Comparison of ENCODE assay signal across 8 mouse cellular contexts in genomic region chr19:34550205-34550533, GRCm38 (mm10). TPM values are rescaled to one million over a fixed set of nuclear protein-coding genes. Genes with fewer than 3 reads are reported as not detected.
DNase-seq lines count a peak whose midpoint lies in the region; ATAC-seq and TF ChIP-seq lines count a peak whose summit lies in the region.

No protein-coding gene starts in this region.

- H3K9me3 ChIP-seq in limb, embryonic 10.5 days (replicated peaks): no peaks in the 10 kb centered on the region
- H3K9me3 ChIP-seq in neural tube, embryonic 14.5 days (ENCODE audit: control insufficient read depth, low read length): no peaks in the 10 kb centered on the region

- peak overlapping the region; percentile 25; the same call in 1 of the 2 replicates for H3K9ac ChIP-seq in neural tube, embryonic 14.5 days (replicated peaks; ENCODE audit: low read depth, low read length)

- TF ChIP-seq POLR2A in embryonic fibroblast, embryonic 13.5 days (IDR thresholded peaks at IDR 0.05; ENCODE audit: low read depth, low read length): no peak

- H3K27me3 ChIP-seq in limb, embryonic 10.5 days (ENCODE audit: low read depth, poor library complexity, severe bottlenecking): no peaks in the 10 kb centered on the region
- no peaks in the 10 kb centered on the region for H3K27me3 ChIP-seq in neural tube, embryonic 14.5 days (ENCODE audit: control insufficient read depth, insufficient read depth, low read length)

- no peak for TF ChIP-seq CTCF in layer of hippocampus, adult 2 months (conservative IDR thresholded peaks at IDR 0.05)
- no peak for TF ChIP-seq CTCF in embryonic fibroblast, embryonic 13.5 days (IDR thresholded peaks at IDR 0.05; ENCODE audit: borderline replicate concordance, insufficient read depth, low read length)

- H3K4me2 ChIP-seq in neural tube, embryonic 14.5 days (ENCODE audit: low read depth, low read length): peak overlapping the region; percentile 73

- peak overlapping the region; percentile 72 for H3K27ac ChIP-seq in layer of hippocampus, adult 2 months
- peak overlapping the region; percentile 40 for H3K27ac ChIP-seq in embryonic fibroblast, embryonic 13.5 days (ENCODE audit: insufficient read depth, low read length)
- peak overlapping the region; percentile 84 for H3K27ac ChIP-seq in limb, embryonic 10.5 days
- H3K27ac ChIP-seq in neural tube, embryonic 14.5 days (ENCODE audit: low read depth, low read length): no peak overlapping the region

- H3K4me1 ChIP-seq in embryonic fibroblast, embryonic 13.5 days (ENCODE audit: control insufficient read depth, insufficient read depth, low read length): peaks cover 9% of the 10 kb centered on the region
- peaks cover 11% of the 10 kb centered on the region; the same call in 1 of the 2 replicates for H3K4me1 ChIP-seq in limb, embryonic 10.5 days
- no peaks in the 10 kb centered on the region; the same call in 1 of the 2 replicates for H3K4me1 ChIP-seq in neural tube, embryonic 14.5 days (ENCODE audit: control insufficient read depth, insufficient read depth, low read length)

- peak overlapping the region; percentile 69 for H3K4me3 ChIP-seq in layer of hippocampus, adult 2 months
- H3K4me3 ChIP-seq in embryonic fibroblast, embryonic 13.5 days (ENCODE audit: insufficient read depth, low read length): no peak overlapping the region; the same call in 1 of the 2 replicates
- H3K4me3 ChIP-seq in limb, embryonic 10.5 days: peak overlapping the region; percentile 58
- H3K4me3 ChIP-seq in neural tube, embryonic 14.5 days (ENCODE audit: low read depth, low read length): peak overlapping the region; percentile 40

- 42% methylated on average over 4 of the region's 4 CpGs for WGBS in limb, embryonic 10.5 days
- 37% methylated on average over 4 of the region's 4 CpGs for WGBS in neural tube, embryonic 14.5 days

- no peak for DNase-seq in layer of hippocampus, adult 2 months (ENCODE audit: low spot score in 2 of 2)
- DNase-seq in layer of hippocampus, adult 9-10 months (ENCODE audit: low spot score): no peak
- no peak for DNase-seq in limb, embryonic 10.5 days (ENCODE audit: low spot score)
- no peak for DNase-seq in cerebellum, postnatal 25 days
- DNase-seq in layer of hippocampus, postnatal 14 days (ENCODE audit: low spot score in 2 of 2): no peak
- DNase-seq in layer of hippocampus, postnatal 10 days (ENCODE audit: low spot score in 2 of 2): no peak

- no peak for ATAC-seq in neural tube, embryonic 14.5 days (ENCODE audit: low read depth)

- H3K36me3 ChIP-seq in limb, embryonic 10.5 days: no peaks in the 10 kb centered on the region
- no peaks in the 10 kb centered on the region for H3K36me3 ChIP-seq in neural tube, embryonic 14.5 days (ENCODE audit: control insufficient read depth, insufficient read depth, low read length)

RNA-seq across cellular contexts. Expression of gene Ifit2, which starts 0.3 kb away (rescaled TPM):
- 1 to 10 TPM; 4.4 to 5.6 TPM for total RNA-seq in layer of hippocampus, adult 2 months (2021)
- 13.2 and 17.6 TPM in 2 replicates for polyA plus RNA-seq in embryonic fibroblast, embryonic 13.5 days (2011; ENCODE audit: insufficient read length, low read depth, missing spikeins)
- polyA plus RNA-seq in limb, embryonic 10.5 days (2016; fragmentation: Nextera tagmentation; extraction: Ambion mirVana): 4.5 and 6.0 TPM in 2 replicates
- 5.8 and 6.8 TPM in 2 replicates for polyA plus RNA-seq in neural tube, embryonic 14.5 days (2014; fragmentation: Nextera tagmentation; extraction: Ambion mirVana)
- 1 to 10 TPM; 3.2 to 4.3 TPM for total RNA-seq in layer of hippocampus, postnatal 14 days (2021)
- total RNA-seq in layer of hippocampus, postnatal 10 days (2021): 1 to 10 TPM; 4.0 to 4.2 TPM

RNA-seq across cellular contexts. Expression of gene Lipa, which starts 22.9 kb away (rescaled TPM):
- total RNA-seq in layer of hippocampus, adult 2 months (2021): 10 to 100 TPM; 16.6 to 20.0 TPM
- polyA plus RNA-seq in embryonic fibroblast, embryonic 13.5 days (2011; ENCODE audit: insufficient read length, low read depth, missing spikeins): 66.0 and 68.3 TPM in 2 replicates
- 18.8 and 20.9 TPM in 2 replicates for polyA plus RNA-seq in limb, embryonic 10.5 days (2016; fragmentation: Nextera tagmentation; extraction: Ambion mirVana)
- polyA plus RNA-seq in neural tube, embryonic 14.5 days (2014; fragmentation: Nextera tagmentation; extraction: Ambion mirVana): 17.0 and 28.4 TPM in 2 replicates
- 10 to 100 TPM; 16.1 to 19.3 TPM for total RNA-seq in layer of hippocampus, postnatal 14 days (2021)
- 10 to 100 TPM; 13.8 to 14.2 TPM for total RNA-seq in layer of hippocampus, postnatal 10 days (2021)

RNA-seq across cellular contexts. Expression of gene Ifit3, which starts 33.2 kb away (rescaled TPM):
- total RNA-seq in layer of hippocampus, adult 2 months (2021): 1 to 10 TPM; 1.9 to 4.0 TPM
- polyA plus RNA-seq in embryonic fibroblast, embryonic 13.5 days (2011; ENCODE audit: insufficient read length, low read depth, missing spikeins): 11.6 and 15.3 TPM in 2 replicates
- 0.28 TPM in 1 of 2 replicates, not detected in the other for polyA plus RNA-seq in limb, embryonic 10.5 days (2016; fragmentation: Nextera tagmentation; extraction: Ambion mirVana)
- 0.20 and 1.5 TPM in 2 replicates for polyA plus RNA-seq in neural tube, embryonic 14.5 days (2014; fragmentation: Nextera tagmentation; extraction: Ambion mirVana)
- total RNA-seq in layer of hippocampus, postnatal 14 days (2021): 1 to 10 TPM in 1 of 2 experiments, under 1 TPM in 1; 0.95 to 1.2 TPM
- total RNA-seq in layer of hippocampus, postnatal 10 days (2021): 1 to 10 TPM in 1 of 2 experiments, under 1 TPM in 1; 0.66 to 1.3 TPM

RNA-seq across cellular contexts. Expression of gene Ifit1bl1, which starts 51.6 kb away (rescaled TPM):
- 1 to 10 TPM; 1.3 to 1.9 TPM for total RNA-seq in layer of hippocampus, adult 2 months (2021)
- 0.40 and 0.48 TPM in 2 replicates for polyA plus RNA-seq in embryonic fibroblast, embryonic 13.5 days (2011; ENCODE audit: insufficient read length, low read depth, missing spikeins)
- polyA plus RNA-seq in limb, embryonic 10.5 days (2016; fragmentation: Nextera tagmentation; extraction: Ambion mirVana): not detected in 2 replicates
- 1.5 and 2.1 TPM in 2 replicates for polyA plus RNA-seq in neural tube, embryonic 14.5 days (2014; fragmentation: Nextera tagmentation; extraction: Ambion mirVana)
- 1 to 10 TPM; 1.3 to 1.4 TPM for total RNA-seq in layer of hippocampus, postnatal 14 days (2021)
- total RNA-seq in layer of hippocampus, postnatal 10 days (2021): 1 to 10 TPM; 1.1 to 1.4 TPM

RNA-seq across cellular contexts. Expression of gene Ifit3b, which starts 57.6 kb away (rescaled TPM):
- 1 to 10 TPM; 1.0 to 1.7 TPM for total RNA-seq in layer of hippocampus, adult 2 months (2021)
- polyA plus RNA-seq in embryonic fibroblast, embryonic 13.5 days (2011; ENCODE audit: insufficient read length, low read depth, missing spikeins): 3.4 and 3.6 TPM in 2 replicates
- 0.23 TPM in 1 of 2 replicates, not detected in the other for polyA plus RNA-seq in limb, embryonic 10.5 days (2016; fragmentation: Nextera tagmentation; extraction: Ambion mirVana)
- polyA plus RNA-seq in neural tube, embryonic 14.5 days (2014; fragmentation: Nextera tagmentation; extraction: Ambion mirVana): 0.17 and 0.21 TPM in 2 replicates
- total RNA-seq in layer of hippocampus, postnatal 14 days (2021): under 1 TPM; 0.43 to 0.81 TPM
- under 1 TPM; 0.27 to 0.48 TPM for total RNA-seq in layer of hippocampus, postnatal 10 days (2021)
